Mouse (Mus musculus) intestine, embryonic 16.5 days (tissue): Measurements from ENCODE around the gene Gm20388. TPM values are rescaled to one million over a fixed set of nuclear protein-coding genes. Genes with fewer than 3 reads are reported as not detected.

ENCODE experiments used
- ATAC-seq: fragments of 200-750 bp; cut with Nextera tagmentation; 2 replicates; pipeline ENCODE4 v1.8.0; 2017; ENCODE audit warnings: moderate TSS enrichment, moderate library complexity
- H3K27ac ChIP-seq: fragments of 300-500 bp; sonication (generic); 2 replicates; pipeline ENCODE4 v1.5.1; 2014; ENCODE audit warnings: mild to moderate bottlenecking, low read length
- H3K27me3 ChIP-seq: fragments of 300-500 bp; sonication (generic); replicated peaks from 2 replicates; pipeline ENCODE4 v1.6.1; 2014; ENCODE audit warnings: low read length, control low read depth, mixed read lengths; ENCODE audit not compliant: control insufficient read depth, insufficient read depth
- H3K36me3 ChIP-seq: fragments of 300-500 bp; sonication (generic); 2 replicates; pipeline ENCODE4 v1.6.1; 2014; ENCODE audit warnings: low read length, control low read depth; ENCODE audit not compliant: control insufficient read depth, insufficient read depth
- H3K4me1 ChIP-seq: fragments of 300-500 bp; sonication (generic); 2 replicates; pipeline ENCODE4 v1.6.1; 2014; ENCODE audit warnings: low read length, control low read depth, mixed read lengths; ENCODE audit not compliant: control insufficient read depth, insufficient read depth
- H3K4me2 ChIP-seq: fragments of 300-500 bp; sonication (generic); 2 replicates; pipeline ENCODE4 v1.6.1; 2014; ENCODE audit warnings: low read depth, low read length, control low read depth
- H3K4me3 ChIP-seq: fragments of 300-500 bp; sonication (generic); 2 replicates; pipeline ENCODE4 v1.5.1; 2014; ENCODE audit warnings: mild to moderate bottlenecking, low read length
- H3K9ac ChIP-seq: fragments of 300-500 bp; sonication (generic); 2 replicates; pipeline ENCODE4 v1.6.1; 2014; ENCODE audit warnings: low read depth, low read length
- H3K9me3 ChIP-seq: fragments of 300-500 bp; sonication (generic); 2 replicates; pipeline ENCODE4 v1.6.1; 2016; ENCODE audit warnings: low read length, control low read depth; ENCODE audit not compliant: control insufficient read depth
- WGBS: fragments of 180-500 bp; shearing (Covaris S2); extraction: QIAGEN DNeasy Blood & Tissue Kit; methylation state at CpG from one replicate; pipeline ENCODE4 v1.1.7; 2014; 5-methylcytosine and 5-hydroxymethylcytosine counted together
- polyA plus RNA-seq: library from polyadenylated mRNA; unstranded; fragments of >200 nt; fragmentation: Nextera tagmentation; extraction: Ambion mirVana; gene quantifications from 2 replicates; pipeline ENCODE4 v1.2.1, GENCODE M21; 2015

Gene Gm20388
- polyA plus RNA-seq, 1 experiment from 2014 or later = 5.8 TPM

- ATAC-seq = no peak
- no peak overlapping the region for H3K9ac ChIP-seq
Measured at GRCm38 (mm10) chr8:122979424-122979823, 3068.8 kb downstream of the Gm20388 start.

GRCm38 (mm10) chr8:122979865-122980509 is 3069.3 kb downstream of the Gm20388 start:
- Histone ChIP-seq H3K36me3 (no peaks in the 10 kb centered on the region), H3K27me3 (no peaks in the 10 kb centered on the region), H3K4me3 (no peak overlapping the region), H3K4me1 (peaks cover 15% of the 10 kb centered on the region), H3K4me2 (no peak overlapping the region), H3K27ac (peak overlapping the region; percentile 14; the same call in 1 of the 2 replicates), H3K9me3 (no peaks in the 10 kb centered on the region), H3K9ac (no peak overlapping the region)
- ATAC-seq = no peak
- 71% methylated on average over 10 of the region's 10 CpGs for WGBS

More at GRCm38 (mm10) chr8:122979424-122979823, 3068.8 kb downstream of the Gm20388 start:
- Histone ChIP-seq H3K4me3 (no peak overlapping the region), H3K36me3 (no peaks in the 10 kb centered on the region; the same call in 1 of the 2 replicates), H3K9me3 (no peaks in the 10 kb centered on the region), H3K4me2 (no peak overlapping the region), H3K27ac (peak overlapping the region; percentile 14; the same call in 1 of the 2 replicates), H3K27me3 (no peaks in the 10 kb centered on the region), H3K4me1 (peaks cover 15% of the 10 kb centered on the region)
- 85% methylated on average over 3 of the region's 3 CpGs for WGBS

GRCm38 (mm10) chr8:122981646-122982045 is 3071.0 kb downstream of the Gm20388 start:
- no peak overlapping the region for H3K4me3 ChIP-seq
- peaks cover 27% of the 10 kb centered on the region for H3K4me1 ChIP-seq
- no peak for ATAC-seq
- no peak overlapping the region for H3K27ac ChIP-seq
- no peak overlapping the region for H3K4me2 ChIP-seq
- H3K36me3 ChIP-seq = no peaks in the 10 kb centered on the region
- WGBS = 71% methylated on average over 5 of the region's 5 CpGs
- H3K9ac ChIP-seq = no peak overlapping the region
- no peaks in the 10 kb centered on the region for H3K9me3 ChIP-seq
- H3K27me3 ChIP-seq = no peaks in the 10 kb centered on the region

- peak overlapping the region; percentile 79 for H3K27ac ChIP-seq
- peaks cover 40% of the 10 kb centered on the region for H3K4me1 ChIP-seq
Measured at GRCm38 (mm10) chr8:122983178-122983942, 3072.7 kb downstream of the Gm20388 start.

GRCm38 (mm10) chr8:122984175-122984574 is 3073.5 kb downstream of the Gm20388 start:
- H3K9me3 ChIP-seq = no peaks in the 10 kb centered on the region
- WGBS = 89% methylated on average over 3 of the region's 3 CpGs
- ATAC-seq = no peak
- 0 out of 2 replicates have a peak overlapping the region, but pooled peaks have one; percentile 2 for H3K27ac ChIP-seq
- peaks cover 43% of the 10 kb centered on the region for H3K4me1 ChIP-seq
- H3K36me3 ChIP-seq = no peaks in the 10 kb centered on the region
- no peak overlapping the region for H3K9ac ChIP-seq
- no peak overlapping the region for H3K4me2 ChIP-seq
- no peaks in the 10 kb centered on the region for H3K27me3 ChIP-seq
- H3K4me3 ChIP-seq = no peak overlapping the region

More at GRCm38 (mm10) chr8:122983178-122983942, 3072.7 kb downstream of the Gm20388 start:
- ATAC-seq = peak; percentile 78
- Histone ChIP-seq H3K4me2 (0 out of 2 replicates have a peak overlapping the region, but pooled peaks have one; percentile 26), H3K4me3 (no peak overlapping the region), H3K27me3 (no peaks in the 10 kb centered on the region), H3K9me3 (no peaks in the 10 kb centered on the region), H3K9ac (no peak overlapping the region), H3K36me3 (no peaks in the 10 kb centered on the region)
- 67% methylated on average over 19 of the region's 19 CpGs for WGBS

- Histone ChIP-seq H3K36me3 (no peaks in the 10 kb centered on the region), H3K9me3 (no peaks in the 10 kb centered on the region), H3K4me1 (peaks cover 50% of the 10 kb centered on the region), H3K9ac (no peak overlapping the region), H3K4me3 (no peak overlapping the region), H3K4me2 (peak overlapping the region; percentile 19; the same call in 1 of the 2 replicates), H3K27me3 (no peaks in the 10 kb centered on the region), H3K27ac (peak overlapping the region; percentile 51; the same call in 1 of the 2 replicates)
- 62% methylated on average over 8 of the region's 8 CpGs for WGBS
- no peak for ATAC-seq
Measured at GRCm38 (mm10) chr8:122986501-122987184, 3076.0 kb downstream of the Gm20388 start.

- H3K27me3 ChIP-seq = no peaks in the 10 kb centered on the region
- H3K4me3 ChIP-seq = no peak overlapping the region
- no peak overlapping the region for H3K4me2 ChIP-seq
- no peaks in the 10 kb centered on the region for H3K36me3 ChIP-seq
- H3K27ac ChIP-seq = peak overlapping the region; percentile 52
- 38% methylated on average over 2 of the region's 2 CpGs for WGBS
- H3K9ac ChIP-seq = no peak overlapping the region
- no peak for ATAC-seq
- no peaks in the 10 kb centered on the region for H3K9me3 ChIP-seq
- peaks cover 51% of the 10 kb centered on the region for H3K4me1 ChIP-seq
Measured at GRCm38 (mm10) chr8:122987255-122987654, 3076.6 kb downstream of the Gm20388 start.

GRCm38 (mm10) chr8:122988955-122989354 is 3078.3 kb downstream of the Gm20388 start:
- 53% methylated on average over 3 of the region's 3 CpGs for WGBS
- H3K9me3 ChIP-seq = no peaks in the 10 kb centered on the region
- peaks cover 59% of the 10 kb centered on the region for H3K4me1 ChIP-seq
- peak; percentile 98 for ATAC-seq
- no peak overlapping the region for H3K9ac ChIP-seq
- H3K4me2 ChIP-seq = 0 out of 2 replicates have a peak overlapping the region, but pooled peaks have one; percentile 20
- H3K27ac ChIP-seq = peak overlapping the region; percentile 86
- H3K27me3 ChIP-seq = no peaks in the 10 kb centered on the region
- H3K4me3 ChIP-seq = no peak overlapping the region
- no peaks in the 10 kb centered on the region for H3K36me3 ChIP-seq

- 74% methylated on average over 2 of the region's 2 CpGs for WGBS
- Histone ChIP-seq H3K36me3 (no peaks in the 10 kb centered on the region), H3K4me1 (peaks cover 68% of the 10 kb centered on the region), H3K27me3 (no peaks in the 10 kb centered on the region), H3K4me2 (no peak overlapping the region), H3K27ac (peak overlapping the region; percentile 92), H3K9ac (no peak overlapping the region), H3K4me3 (no peak overlapping the region), H3K9me3 (no peaks in the 10 kb centered on the region)
- ATAC-seq = no peak
Measured at GRCm38 (mm10) chr8:122989976-122990375, 3079.3 kb downstream of the Gm20388 start.
